Mouse (Mus musculus) hindlimb bud, embryonic 11.5 days (tissue): ENCODE measurements around the gene Bpnt1.
A peak's percentile ranks its signal among the peaks of the same experiment; 100 is the strongest.

ENCODE experiments used
- DNase-seq: peaks from one replicate; pipeline ENCODE4 v3.0.0-alpha.2; 2012; ENCODE audit warnings: low read depth, low spot score; ENCODE audit errors: extremely low spot score

Gene Bpnt1

DNA sequence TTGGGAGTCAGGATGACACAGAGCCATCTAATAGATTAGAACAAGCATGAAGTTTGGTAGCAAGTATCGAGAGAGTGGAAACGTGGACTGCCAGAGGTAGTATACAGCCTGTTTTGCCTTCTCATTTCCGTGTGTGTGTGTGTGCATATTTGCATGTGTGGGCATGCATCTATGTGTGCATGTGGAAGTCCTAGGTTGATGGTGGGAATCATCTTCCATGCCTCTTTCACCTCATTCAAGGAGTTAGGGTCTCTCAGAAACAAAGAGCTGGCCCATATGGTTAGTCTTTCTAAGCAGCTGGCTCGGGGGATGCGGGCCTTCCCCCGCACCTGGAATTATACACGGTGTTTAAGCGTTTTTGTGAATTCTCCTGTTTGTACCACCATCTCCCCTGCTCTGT, 2.1 kb upstream of the Bpnt1 start:
- DNase-seq = no peak

DNA sequence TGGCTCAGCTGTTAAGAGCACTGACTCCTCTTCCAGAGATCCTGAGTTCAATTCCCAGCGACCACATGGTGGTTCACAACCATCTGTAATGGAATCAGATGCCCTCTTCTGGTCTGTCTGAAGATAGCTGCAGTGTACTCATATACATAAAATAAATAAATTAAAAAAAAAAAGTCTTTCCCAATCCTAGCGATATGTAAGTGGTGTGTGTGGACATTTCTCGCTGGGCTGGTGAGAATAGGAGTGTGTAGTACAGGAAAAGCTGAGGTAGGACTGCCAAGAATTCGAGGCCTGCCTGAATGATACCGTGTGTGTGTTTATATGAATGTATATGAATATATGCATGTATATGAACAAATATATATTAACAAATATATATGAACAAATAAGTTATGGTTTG, 585 bp upstream of the Bpnt1 start:
- DNase-seq = no peak

DNA sequence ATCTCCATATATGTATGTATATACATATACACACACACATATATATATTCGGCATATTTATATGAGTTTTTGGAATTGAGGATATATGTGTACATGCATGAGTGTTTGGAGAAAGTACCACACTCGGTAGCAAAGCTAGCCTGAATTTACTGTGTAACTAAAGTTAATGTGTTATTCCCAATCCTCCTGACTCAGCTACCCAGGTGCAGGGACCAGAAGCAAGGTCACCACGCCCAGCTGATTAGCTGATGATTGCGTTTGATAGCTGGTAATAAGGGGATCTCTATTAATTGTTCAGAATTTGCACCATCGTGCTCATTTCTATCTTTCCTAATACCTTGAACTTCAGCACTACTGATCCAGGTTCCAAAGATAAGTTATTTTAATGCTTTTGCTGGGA, 1.7 kb downstream of the Bpnt1 start:
- DNase-seq = no peak

DNA sequence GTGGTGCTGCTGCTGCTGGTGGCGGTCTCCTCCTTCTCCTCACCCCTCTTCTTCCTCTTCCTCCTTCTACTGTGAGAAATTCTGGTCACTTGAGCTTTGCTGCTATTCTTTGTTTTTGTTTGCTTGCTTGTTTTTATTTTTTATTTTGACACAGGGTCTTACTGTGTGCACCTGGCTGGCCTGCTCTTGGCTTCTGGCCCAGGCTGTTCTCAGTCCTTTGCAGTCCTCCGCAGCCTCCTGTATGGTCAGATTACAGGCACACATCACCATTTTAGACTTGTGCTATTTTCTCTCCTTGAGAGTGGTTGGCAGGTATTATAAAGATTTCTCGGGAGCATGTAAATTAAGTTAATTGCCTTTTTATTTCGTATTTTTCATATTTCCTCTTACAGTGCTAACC, 2.2 kb downstream of the Bpnt1 start:
- no peak for DNase-seq

DNA sequence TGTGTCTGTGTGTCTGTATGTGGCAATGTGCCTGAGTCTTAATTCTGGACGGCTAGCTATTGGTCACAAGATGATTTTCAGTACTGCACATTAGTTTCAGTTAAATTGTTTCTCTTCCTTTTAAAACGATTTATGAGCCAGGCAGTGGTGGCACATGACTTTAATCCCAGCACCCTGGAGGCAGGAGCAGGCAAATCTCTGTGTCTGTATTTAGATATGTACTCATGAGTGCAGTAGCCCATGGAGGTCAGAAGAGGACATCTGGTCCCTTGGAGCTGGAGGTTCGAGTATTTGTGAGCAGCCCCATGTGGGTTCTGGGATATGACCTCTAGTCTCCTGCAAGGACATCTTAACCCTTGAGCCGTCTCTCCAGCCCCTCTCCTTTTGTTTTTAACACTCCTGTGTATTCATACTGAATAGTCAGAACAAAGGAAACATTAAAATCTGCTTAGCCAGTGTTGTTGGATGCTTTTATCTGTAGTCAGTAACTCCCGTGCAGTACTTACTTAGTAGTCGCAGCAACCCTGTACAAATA, 3.3 kb downstream of the Bpnt1 start:
- DNase-seq = no peak

DNA sequence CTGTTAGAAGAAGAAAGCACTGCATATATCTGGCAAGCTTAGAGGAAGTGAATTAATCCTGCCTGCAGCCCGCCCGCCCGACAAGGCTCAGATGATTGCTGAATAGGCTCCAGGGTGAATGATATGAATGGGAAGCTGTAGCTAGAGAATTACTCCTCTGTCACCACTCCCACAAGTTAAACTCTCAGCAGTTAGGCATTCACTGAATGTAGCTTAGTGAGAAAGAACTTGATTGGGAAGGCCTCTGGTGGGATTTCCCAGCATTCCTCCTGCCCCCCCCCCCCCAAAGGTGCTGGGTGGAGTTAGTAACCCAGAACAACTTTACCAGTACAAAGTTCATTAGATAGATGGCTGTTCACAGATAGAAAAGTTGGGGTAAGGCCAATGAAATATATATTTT, 4.6 kb downstream of the Bpnt1 start:
- DNase-seq = no peak

DNA sequence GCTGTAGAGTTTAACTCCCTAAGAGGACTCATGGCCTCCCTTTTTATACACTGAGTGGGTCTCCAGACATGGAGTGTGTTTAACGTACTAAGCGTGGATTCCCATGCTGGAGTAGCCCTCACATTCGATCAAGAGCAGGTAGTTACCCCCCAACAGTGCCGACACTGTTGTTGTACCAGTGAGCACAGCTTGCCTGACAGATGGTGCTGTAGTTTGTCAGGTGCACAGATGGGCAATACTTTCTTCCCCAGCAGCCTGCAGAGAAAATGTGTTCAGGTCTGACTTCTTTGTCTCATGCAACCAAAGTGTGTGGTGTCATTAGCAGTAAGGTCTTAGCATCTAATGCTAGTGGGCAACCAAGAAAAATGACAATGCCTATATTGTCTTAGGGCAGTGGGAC, 10.5 kb downstream of the Bpnt1 start:
- DNase-seq = no peak

DNA sequence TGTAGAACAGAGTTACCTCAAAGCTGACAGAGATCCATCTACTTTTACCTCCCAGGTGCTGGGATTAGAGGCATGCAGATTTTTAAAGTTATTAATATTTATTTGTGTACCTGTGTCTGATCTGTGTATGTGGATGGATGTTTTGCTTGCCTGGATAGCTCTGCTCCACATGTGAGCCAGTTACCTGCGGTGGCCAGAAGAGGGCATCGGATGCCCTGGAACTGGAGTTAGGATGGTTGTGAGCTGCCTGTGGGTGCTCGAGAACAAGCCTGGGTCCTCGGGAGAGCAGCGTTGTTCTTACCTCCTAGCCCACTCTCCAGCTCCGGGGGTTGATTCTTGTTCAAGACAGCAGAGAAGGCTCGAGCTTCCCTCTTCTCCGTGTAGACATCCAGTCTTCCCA, 11.5 kb downstream of the Bpnt1 start:
- DNase-seq = no peak

DNA sequence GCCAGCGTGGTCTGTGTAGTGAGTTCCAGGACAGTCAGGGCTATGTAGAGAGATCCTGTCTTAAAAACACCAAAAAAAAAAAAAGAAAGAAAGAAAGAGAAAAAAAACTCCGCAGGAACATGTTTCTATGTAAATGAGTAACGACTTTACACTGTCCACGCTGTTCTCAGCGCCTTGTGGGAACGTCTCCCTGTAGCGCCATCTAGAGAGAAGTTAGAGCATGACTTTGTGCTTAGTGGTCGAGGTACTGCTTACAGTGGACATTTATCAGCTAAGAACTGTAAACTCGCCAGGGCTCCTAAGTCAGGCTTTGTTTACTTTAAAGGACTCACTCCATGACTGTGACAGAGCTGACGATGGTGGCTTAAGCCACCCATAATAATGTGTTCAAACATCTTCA, 14.2 kb downstream of the Bpnt1 start:
- no peak for DNase-seq

DNA sequence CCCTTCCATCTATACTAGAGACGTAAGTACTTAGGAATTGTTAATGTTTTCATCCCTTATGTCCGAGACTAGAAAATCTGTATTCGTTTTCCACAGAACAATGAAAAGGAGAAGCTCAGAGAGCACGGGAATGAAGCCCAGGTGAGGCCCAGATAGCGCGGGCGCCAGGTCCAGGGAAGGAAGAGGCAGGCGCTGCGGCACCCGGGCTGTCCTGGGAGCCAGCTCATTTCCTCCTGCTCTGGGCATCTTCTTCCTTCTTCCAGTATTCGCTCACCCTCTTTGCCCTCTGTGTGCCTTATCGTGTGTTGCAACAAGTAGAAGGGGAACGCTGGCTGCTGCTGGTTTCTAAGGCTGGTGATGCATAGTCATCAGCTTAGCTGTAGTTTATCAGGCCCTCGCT, 17.8 kb downstream of the Bpnt1 start:
- DNase-seq = no peak

DNA sequence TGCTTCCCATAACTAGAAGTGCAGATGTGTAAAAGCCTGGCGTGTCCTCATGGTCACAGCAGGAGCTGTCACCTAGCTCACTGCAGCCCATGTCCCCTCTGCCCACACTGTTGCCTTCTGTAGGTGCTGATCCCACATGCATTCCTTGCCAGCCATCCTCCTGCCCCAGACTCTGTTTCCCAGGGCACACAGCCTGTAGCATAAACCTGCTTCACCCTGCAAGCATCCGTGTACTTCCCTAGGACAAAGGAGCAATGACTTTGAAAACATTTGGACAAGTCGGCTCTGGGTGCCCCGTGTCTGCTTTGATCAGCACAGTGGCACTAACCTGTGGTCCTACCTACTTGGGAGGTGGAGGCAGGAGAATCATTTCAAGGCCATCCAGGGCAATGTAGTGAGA, 18.7 kb downstream of the Bpnt1 start:
- DNase-seq = no peak

DNA sequence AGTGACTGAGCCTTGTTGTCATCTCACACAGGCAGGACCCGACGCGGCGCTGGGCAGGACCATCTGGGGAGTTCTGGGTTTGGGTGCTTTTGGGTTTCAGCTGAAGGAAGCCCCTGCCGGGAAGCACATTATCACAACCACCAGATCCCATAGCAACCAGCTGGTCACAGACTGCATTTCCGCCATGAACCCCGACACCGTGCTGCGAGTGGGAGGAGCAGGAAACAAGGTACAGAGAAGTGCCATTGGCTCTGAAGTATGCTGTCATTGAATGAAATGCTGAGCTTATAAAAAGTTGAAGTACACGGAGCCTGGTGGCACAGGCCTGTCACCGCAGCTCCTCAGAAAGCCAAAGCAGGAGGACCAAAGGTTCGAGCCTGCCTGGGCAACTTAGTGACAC, 20.2 kb downstream of the Bpnt1 start:
- no peak for DNase-seq

DNA sequence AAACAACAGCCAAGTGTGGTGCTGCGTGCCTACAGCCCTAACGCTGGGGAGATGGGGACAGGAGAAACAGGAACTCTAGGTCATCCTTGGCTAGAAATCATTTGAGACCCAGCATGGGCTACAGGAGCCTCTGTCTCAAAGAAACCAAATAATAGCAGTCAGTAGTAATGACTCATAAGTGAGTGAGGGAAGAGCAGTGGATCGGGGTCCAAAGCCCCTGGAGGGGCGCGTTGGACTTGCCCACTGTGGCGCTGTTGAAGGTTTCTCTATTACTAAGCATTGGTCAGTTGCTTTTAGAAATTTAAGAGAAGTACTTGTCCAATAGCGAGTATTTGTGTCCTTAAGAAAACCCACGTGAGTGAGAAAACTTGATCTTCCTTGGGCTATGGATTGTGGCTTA, 21.4 kb downstream of the Bpnt1 start:
- DNase-seq = no peak

DNA sequence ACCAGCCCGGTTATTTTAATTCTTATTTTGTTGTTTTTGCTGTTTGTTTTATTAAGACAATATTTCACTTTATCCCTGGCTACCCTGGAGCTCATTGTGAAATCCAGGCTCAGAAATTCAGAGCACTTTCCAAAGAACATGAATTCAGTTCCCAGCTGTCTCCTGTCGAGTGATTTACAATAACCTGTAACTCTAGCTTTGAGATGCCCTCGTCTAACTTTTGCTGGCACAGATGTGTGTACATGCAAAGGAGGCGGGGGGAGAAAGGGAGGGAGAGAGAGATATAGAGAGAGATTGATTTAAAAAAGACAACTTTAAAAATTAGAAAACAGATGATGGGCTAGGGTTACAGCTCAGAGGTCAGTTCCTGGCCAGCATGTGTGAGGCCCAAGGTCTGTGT, 22.8 kb downstream of the Bpnt1 start:
- DNase-seq = no peak

DNA sequence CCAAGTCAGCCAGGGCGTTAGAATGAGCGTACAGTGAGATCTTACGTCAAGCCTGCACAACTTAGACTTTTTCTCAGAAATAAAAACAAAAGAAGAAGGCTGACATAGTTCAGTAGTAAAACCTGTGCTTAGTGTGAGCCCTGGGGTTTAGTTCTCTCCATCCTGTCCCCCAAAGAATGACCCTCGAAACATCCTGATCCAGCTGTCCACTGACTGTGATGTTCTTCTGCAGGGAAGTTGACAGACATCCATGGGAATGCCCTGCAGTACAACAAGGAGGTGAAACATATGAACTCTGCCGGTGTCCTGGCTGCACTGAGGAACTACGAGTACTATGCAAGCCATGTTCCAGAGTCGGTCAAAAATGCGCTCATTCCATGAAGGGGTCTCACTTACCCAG, 24.3 kb downstream of the Bpnt1 start:
- DNase-seq = no peak

DNA sequence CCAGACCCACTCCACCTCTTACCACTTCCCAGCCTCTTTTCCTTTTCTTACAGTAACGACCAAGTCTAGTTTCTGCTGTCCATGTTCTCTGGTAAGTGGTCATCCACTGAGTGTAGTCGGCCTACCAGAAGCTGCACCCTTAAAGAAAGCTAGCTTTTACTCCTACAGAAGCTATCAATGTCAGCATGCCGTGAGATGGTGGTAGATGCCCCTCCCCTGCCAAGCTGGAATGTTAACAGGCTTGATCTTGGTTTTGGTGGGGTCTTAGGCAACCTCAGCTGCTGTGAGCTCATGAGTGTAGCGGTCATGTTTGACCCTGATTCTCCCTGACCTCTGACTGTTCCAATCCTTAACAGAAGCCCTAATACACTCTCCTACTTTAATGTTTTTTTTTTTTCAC, 26.3 kb downstream of the Bpnt1 start:
- DNase-seq = no peak

DNA sequence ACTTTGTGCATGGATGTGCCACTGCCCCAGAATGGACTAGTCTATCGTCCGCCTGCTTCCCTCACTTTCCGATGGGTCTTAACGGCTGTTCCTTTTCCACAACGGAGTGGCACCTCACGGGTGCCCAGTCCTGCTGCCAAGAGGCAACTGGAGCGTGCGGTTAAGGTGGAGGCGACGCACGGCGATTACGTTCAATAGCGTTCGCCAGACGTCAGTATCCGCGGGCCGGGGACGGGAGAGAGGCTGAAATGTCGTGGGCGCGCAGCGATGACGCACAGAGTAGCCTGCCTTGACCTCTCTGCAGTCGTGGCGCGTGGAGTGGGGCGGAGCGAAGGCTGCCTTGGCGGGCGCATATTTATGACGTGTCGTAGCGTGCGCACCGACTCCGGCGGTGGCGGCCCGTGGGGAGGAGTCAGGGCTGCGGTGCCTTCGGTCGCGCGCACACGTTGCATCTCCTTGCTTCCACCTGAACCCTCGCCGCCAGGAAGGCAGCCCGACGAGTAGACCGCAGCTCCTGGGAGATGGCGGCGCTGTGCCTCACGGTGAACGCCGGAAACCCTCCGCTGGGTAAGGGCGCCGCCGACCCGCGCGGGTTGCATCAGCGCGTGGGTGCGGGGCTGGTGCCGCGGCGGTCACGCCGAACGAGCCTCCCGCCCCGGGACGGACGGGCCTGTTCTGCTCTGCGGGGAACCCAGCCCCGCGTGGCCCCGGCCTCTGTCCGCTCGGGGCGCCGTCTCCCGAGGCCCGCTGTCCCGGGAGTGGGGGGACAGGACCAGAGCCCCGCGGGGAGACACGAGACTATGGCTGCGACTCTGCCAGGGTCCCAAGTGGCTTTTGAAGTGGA, 30.9 kb downstream of the Bpnt1 start, which contains the start of gene Eprs:
Gene Eprs (plus strand): TSS at position 368 of the 844 bp plus-strand sequence.
- DNase-seq = peak; percentile 74

DNA sequence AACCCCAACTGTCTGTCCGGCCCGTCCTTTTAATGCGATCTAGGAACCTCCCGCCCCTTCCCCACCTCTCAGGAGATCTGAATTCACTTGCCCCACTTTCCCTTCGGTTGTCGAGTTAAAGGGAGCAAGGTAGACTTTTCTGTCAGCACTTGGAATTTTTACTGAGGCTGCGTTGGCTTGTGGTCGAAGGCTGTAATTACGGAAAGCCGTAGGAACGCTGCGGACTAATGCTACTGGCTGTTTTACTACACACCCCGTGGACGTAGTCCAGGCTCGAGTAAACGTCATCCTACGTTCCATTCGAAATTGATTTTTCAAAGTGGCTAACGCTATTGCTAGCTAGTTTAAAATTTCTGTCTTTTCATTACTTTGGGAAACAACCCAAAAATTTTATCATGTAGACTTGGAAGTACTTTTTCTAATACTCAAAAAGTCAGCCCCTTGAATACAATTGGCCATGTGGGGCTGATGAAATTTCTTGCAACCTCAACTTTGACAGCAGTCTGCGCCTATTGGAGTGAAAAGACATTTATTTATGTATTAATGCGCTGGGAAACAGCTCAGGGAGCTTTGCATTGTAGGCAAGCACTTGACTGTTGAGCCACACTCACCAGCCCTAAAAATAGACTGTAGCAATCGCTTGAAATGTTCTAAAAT, 31.7 kb downstream of the Bpnt1 start:
- peak; percentile 46 for DNase-seq

DNA sequence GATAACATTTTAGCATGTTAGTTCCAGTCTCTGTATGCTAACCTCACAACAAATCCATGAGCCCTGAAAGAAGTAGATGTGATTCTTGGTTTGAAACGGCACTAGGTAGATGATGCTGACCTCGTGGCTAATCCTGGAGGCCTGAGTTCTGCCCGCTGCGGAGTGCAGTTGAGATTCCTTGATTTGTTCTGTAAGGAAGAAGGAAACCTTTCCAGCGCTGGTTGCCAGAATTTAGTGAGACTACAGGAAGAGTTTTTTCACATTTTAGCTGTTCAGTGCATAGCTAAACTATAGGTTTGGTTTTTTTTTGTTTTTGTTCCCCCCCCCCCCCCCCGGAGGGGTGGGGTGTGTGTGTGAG, 32.2 kb downstream of the Bpnt1 start:
- no peak for DNase-seq

DNA sequence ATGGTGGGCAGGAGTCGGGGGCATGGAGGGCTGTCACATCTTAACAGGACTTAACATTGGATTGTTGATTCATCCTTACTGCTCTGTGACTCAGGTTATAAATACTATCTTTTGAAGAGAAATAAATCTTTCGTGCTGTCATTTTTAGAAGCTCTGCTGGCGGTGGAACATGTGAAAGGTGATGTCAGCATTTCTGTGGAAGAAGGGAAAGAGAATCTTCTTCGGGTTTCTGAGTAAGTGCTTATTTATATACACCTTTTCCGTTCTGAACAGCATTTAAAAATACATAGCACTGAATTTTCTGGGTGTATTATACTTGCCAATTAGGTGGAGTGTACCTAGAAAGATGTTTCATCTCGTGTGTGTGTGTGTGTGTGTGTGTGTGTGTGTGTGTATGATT, 35.4 kb downstream of the Bpnt1 start:
- no peak for DNase-seq

DNA sequence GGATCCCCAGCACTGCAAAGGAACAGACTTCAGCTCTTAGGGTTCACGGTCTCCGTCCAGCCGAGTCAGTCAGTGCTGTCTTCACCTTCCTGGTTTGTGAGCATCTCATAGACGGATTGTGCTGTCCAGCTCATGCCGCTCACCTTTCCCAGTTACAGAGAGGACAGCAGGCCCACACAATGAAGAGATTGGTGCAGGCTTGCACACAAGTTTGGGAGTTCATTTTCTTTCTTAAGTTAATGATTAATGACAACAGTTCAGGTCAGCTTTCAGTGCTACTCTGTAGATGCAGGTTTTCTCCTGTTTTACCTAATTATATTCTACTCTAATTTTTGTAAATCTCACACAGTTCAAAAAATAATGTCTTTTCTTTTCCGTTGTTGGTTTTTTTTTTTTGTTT, 38.0 kb downstream of the Bpnt1 start:
- DNase-seq = no peak

DNA sequence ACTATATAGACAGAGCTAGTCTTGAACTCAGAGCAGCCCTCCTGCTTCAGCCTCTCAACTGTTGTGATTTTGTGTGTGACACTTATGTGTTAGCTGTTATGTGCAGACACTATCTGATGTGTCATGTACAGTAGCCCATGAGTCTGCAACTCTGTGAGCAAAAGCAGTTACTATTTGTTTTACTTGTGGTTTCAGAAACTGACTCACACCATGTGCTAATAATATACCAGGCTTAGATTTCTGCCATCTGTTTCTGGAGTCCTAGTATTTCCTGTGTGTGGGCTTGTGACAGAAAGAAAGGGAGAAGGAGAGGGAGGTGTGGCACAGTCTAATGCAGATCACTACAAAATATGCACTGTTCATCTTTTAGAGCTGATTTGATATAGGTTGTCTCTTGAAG, 44.4 kb downstream of the Bpnt1 start:
- DNase-seq = no peak

DNA sequence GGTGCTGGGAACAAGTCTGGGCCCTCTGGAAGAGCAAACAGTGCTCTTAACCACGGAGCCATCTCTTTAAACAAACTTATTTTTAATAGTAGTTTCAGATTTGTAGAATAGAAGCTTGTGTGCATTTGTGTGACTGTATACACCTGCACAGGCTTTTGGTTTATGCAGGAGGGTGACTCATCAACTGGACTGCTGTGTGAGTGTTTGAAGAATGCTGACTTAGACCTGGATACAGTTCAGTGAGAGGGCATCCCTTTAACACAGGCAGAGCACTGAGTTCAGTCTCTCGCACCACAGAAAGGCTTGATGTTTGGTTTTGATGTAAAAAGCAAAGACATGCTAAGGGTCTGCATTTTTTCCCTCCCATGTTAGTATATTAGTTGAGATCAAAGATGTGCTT, 45.5 kb downstream of the Bpnt1 start:
- DNase-seq = no peak
